In the genomic region with DNA sequence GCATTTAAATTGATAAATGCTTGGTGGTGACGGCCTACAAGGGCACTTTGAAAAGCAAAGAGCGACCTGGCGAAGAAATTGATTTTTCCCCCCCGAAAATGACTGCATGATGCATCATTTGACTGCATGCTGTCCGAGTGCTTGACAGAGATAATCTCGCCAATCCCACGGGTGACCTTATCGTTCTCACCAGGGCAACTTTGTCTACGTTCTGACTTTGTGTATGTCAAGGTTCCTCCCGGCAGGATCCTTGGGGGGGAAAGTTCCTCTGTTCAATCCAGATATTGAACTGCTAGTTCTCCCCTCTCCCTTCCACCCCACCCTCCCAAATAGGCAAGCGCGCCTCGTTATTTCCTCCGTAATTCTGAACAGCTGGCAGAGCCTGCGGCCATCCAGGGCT, we compare ENCODE assay signal across 20 mouse cellular contexts.
DNase-seq lines count a peak whose midpoint lies in the region; ATAC-seq and TF ChIP-seq lines count a peak whose summit lies in the region.
"Had no signal": no experiment of that assay in that cellular context is flagged by ENCODE, and none has a peak within 500 bp of the region (broad histone marks: within the 10 kb centered on the region; RNA-seq: fewer than 3 reads in every experiment).

No protein-coding gene starts in this region.

- H3K4me1 ChIP-seq in hindbrain, embryonic 15.5 days (replicated peaks): peaks cover 60% of the 10 kb centered on the region
- peaks cover 41% of the 10 kb centered on the region for H3K4me1 ChIP-seq in hindbrain, embryonic 10.5 days (replicated peaks)
- H3K4me1 ChIP-seq in stomach, embryonic 14.5 days (ENCODE audit: control insufficient read depth, insufficient read depth, low read length): no peaks in the 10 kb centered on the region
- no peaks in the 10 kb centered on the region for H3K4me1 ChIP-seq in stomach, postnatal 0 days (replicated peaks; ENCODE audit: control insufficient read depth, insufficient read depth)
- H3K4me1 ChIP-seq in liver, embryonic 11.5 days (replicated peaks; ENCODE audit: control insufficient read depth, insufficient read depth, low read length): peaks cover 19% of the 10 kb centered on the region
- H3K4me1 ChIP-seq in stomach, embryonic 15.5 days: no peaks in the 10 kb centered on the region
- peaks cover 19% of the 10 kb centered on the region for H3K4me1 ChIP-seq in forebrain, postnatal 0 days (ENCODE audit: insufficient read depth)

- TF ChIP-seq EP300 in stomach, postnatal 0 days (optimal IDR thresholded peaks at IDR 0.05): no peak

- DNase-seq in hindbrain, embryonic 10.5 days (ENCODE audit: low spot score): no peak
- no peak for DNase-seq in stomach, postnatal 0 days (ENCODE audit: low spot score)
- no peak for DNase-seq in liver, embryonic 11.5 days (ENCODE audit: low spot score)
- no peak for DNase-seq in left cerebral cortex, adult 11 months (ENCODE audit: low spot score)
- DNase-seq in forebrain, postnatal 0 days: no peak
- DNase-seq: adrenal gland, postnatal 14 days; cerebellum, adult 8-10 months; gastrocnemius, postnatal 36 days; kidney, adult 18-20 months; kidney, postnatal 14 days; lung, embryonic 14.5 days; lung, postnatal 4 days; thymus, adult 18-20 months had no signal

- no peak overlapping the region for H3K4me3 ChIP-seq in hindbrain, embryonic 15.5 days
- H3K4me3 ChIP-seq in hindbrain, embryonic 10.5 days: no peak overlapping the region
- H3K4me3 ChIP-seq in stomach, embryonic 14.5 days (ENCODE audit: low read depth, low read length): no peak overlapping the region
- no peak overlapping the region for H3K4me3 ChIP-seq in stomach, postnatal 0 days (ENCODE audit: low read depth, low read length)
- H3K4me3 ChIP-seq in liver, embryonic 11.5 days (ENCODE audit: low read depth, low read length): no peak overlapping the region
- no peak overlapping the region for H3K4me3 ChIP-seq in stomach, embryonic 15.5 days (replicated peaks)
- H3K4me3 ChIP-seq in forebrain, postnatal 0 days (ENCODE audit: low read depth, low read length): no peak overlapping the region
- H3K4me3 ChIP-seq: forebrain, embryonic 13.5 days; left cerebral cortex, adult 2 months; neural tube, embryonic 12.5 days had no signal

- peak; percentile 19; the same call in 1 of the 2 replicates for ATAC-seq in hindbrain, embryonic 15.5 days (ENCODE audit: low FRiP score, low read depth)
- ATAC-seq in stomach, embryonic 14.5 days (ENCODE audit: insufficient number of reproducible peaks, insufficient read depth, low FRiP score, low read depth): peak; percentile 23; the same call in 1 of the 2 replicates
- ATAC-seq in stomach, postnatal 0 days (ENCODE audit: low FRiP score, low TSS enrichment): no peak
- ATAC-seq in liver, embryonic 11.5 days (replicated peaks; ENCODE audit: low FRiP score): peak; percentile 88
- ATAC-seq in stomach, embryonic 15.5 days (ENCODE audit: insufficient read depth, low FRiP score, low read depth): peak; percentile 84; the same call in 1 of the 2 replicates
- ATAC-seq in forebrain, postnatal 0 days: no peak
- ATAC-seq: forebrain, embryonic 13.5 days had no signal

- H3K27me3 ChIP-seq in hindbrain, embryonic 15.5 days: no peaks in the 10 kb centered on the region
- H3K27me3 ChIP-seq in hindbrain, embryonic 10.5 days (ENCODE audit: insufficient read depth, poor library complexity, severe bottlenecking): no peaks in the 10 kb centered on the region
- H3K27me3 ChIP-seq in stomach, embryonic 14.5 days (ENCODE audit: control insufficient read depth, insufficient read depth, low read length): no peaks in the 10 kb centered on the region
- no peaks in the 10 kb centered on the region for H3K27me3 ChIP-seq in stomach, postnatal 0 days (ENCODE audit: control insufficient read depth, insufficient read depth, low read length)
- no peaks in the 10 kb centered on the region for H3K27me3 ChIP-seq in liver, embryonic 11.5 days (replicated peaks; ENCODE audit: control insufficient read depth, insufficient read depth, low read length)
- no peaks in the 10 kb centered on the region for H3K27me3 ChIP-seq in stomach, embryonic 15.5 days (replicated peaks)
- no peaks in the 10 kb centered on the region for H3K27me3 ChIP-seq in forebrain, postnatal 0 days (ENCODE audit: insufficient read depth, low read length)
- H3K27me3 ChIP-seq: forebrain, embryonic 13.5 days; neural tube, embryonic 12.5 days had no signal

- no peaks in the 10 kb centered on the region for H3K36me3 ChIP-seq in hindbrain, embryonic 15.5 days
- no peaks in the 10 kb centered on the region for H3K36me3 ChIP-seq in hindbrain, embryonic 10.5 days
- H3K36me3 ChIP-seq in stomach, embryonic 14.5 days (ENCODE audit: control insufficient read depth, insufficient read depth, low read length): no peaks in the 10 kb centered on the region
- H3K36me3 ChIP-seq in stomach, postnatal 0 days (ENCODE audit: control insufficient read depth, insufficient read depth, low read length): no peaks in the 10 kb centered on the region
- no peaks in the 10 kb centered on the region for H3K36me3 ChIP-seq in liver, embryonic 11.5 days (ENCODE audit: control insufficient read depth, insufficient read depth, low read length)
- H3K36me3 ChIP-seq in stomach, embryonic 15.5 days: no peaks in the 10 kb centered on the region
- H3K36me3 ChIP-seq in forebrain, postnatal 0 days (ENCODE audit: insufficient read depth): no peaks in the 10 kb centered on the region
- H3K36me3 ChIP-seq: neural tube, embryonic 12.5 days had no signal

- no peak overlapping the region for H3K9ac ChIP-seq in hindbrain, embryonic 15.5 days
- no peak overlapping the region for H3K9ac ChIP-seq in stomach, embryonic 14.5 days (replicated peaks; ENCODE audit: low read depth, low read length)
- no peak overlapping the region for H3K9ac ChIP-seq in stomach, postnatal 0 days (ENCODE audit: low read length)
- no peak overlapping the region for H3K9ac ChIP-seq in liver, embryonic 11.5 days (ENCODE audit: low read depth, low read length)
- H3K9ac ChIP-seq in stomach, embryonic 15.5 days: no peak overlapping the region
- H3K9ac ChIP-seq in forebrain, postnatal 0 days: no peak overlapping the region
- H3K9ac ChIP-seq: forebrain, embryonic 13.5 days; hindbrain, embryonic 14.5 days; lung, embryonic 14.5 days; neural tube, embryonic 12.5 days had no signal

- no peaks in the 10 kb centered on the region for H3K9me3 ChIP-seq in hindbrain, embryonic 15.5 days
- no peaks in the 10 kb centered on the region for H3K9me3 ChIP-seq in hindbrain, embryonic 10.5 days
- H3K9me3 ChIP-seq in stomach, embryonic 14.5 days (ENCODE audit: control insufficient read depth, low read depth, low read length): no peaks in the 10 kb centered on the region
- H3K9me3 ChIP-seq in stomach, postnatal 0 days (ENCODE audit: control insufficient read depth, low read length): no peaks in the 10 kb centered on the region
- no peaks in the 10 kb centered on the region for H3K9me3 ChIP-seq in liver, embryonic 11.5 days (ENCODE audit: control insufficient read depth, low read length)
- H3K9me3 ChIP-seq in stomach, embryonic 15.5 days: no peaks in the 10 kb centered on the region
- H3K9me3 ChIP-seq in forebrain, postnatal 0 days (ENCODE audit: low read length): no peaks in the 10 kb centered on the region
- H3K9me3 ChIP-seq: forebrain, embryonic 13.5 days; neural tube, embryonic 12.5 days had no signal

- no peak overlapping the region for H3K27ac ChIP-seq in hindbrain, embryonic 15.5 days (replicated peaks)
- H3K27ac ChIP-seq in hindbrain, embryonic 10.5 days: no peak overlapping the region
- no peak overlapping the region for H3K27ac ChIP-seq in stomach, embryonic 14.5 days (ENCODE audit: low read length)
- no peak overlapping the region for H3K27ac ChIP-seq in stomach, postnatal 0 days (replicated peaks)
- peak overlapping the region; percentile 57 for H3K27ac ChIP-seq in liver, embryonic 11.5 days (ENCODE audit: low read depth, low read length)
- H3K27ac ChIP-seq in stomach, embryonic 15.5 days: no peak overlapping the region
- no peak overlapping the region for H3K27ac ChIP-seq in forebrain, postnatal 0 days (ENCODE audit: low read depth, low read length)
- H3K27ac ChIP-seq: forebrain, embryonic 13.5 days; left cerebral cortex, adult 2 months; neural tube, embryonic 12.5 days had no signal

- no peak overlapping the region for H3K4me2 ChIP-seq in hindbrain, embryonic 15.5 days
- no peak overlapping the region for H3K4me2 ChIP-seq in stomach, embryonic 14.5 days (replicated peaks; ENCODE audit: low read depth, low read length)
- no peak overlapping the region for H3K4me2 ChIP-seq in stomach, postnatal 0 days (replicated peaks; ENCODE audit: low read depth)
- peak overlapping the region; percentile 9 for H3K4me2 ChIP-seq in liver, embryonic 11.5 days
- H3K4me2 ChIP-seq in stomach, embryonic 15.5 days: no peak overlapping the region
- H3K4me2 ChIP-seq in forebrain, postnatal 0 days (ENCODE audit: low read depth): no peak overlapping the region
- H3K4me2 ChIP-seq: forebrain, embryonic 13.5 days; hindbrain, embryonic 14.5 days; lung, embryonic 14.5 days; neural tube, embryonic 12.5 days had no signal

- no peak for TF ChIP-seq CTCF in stomach, postnatal 0 days (IDR thresholded peaks at IDR 0.05; ENCODE audit: low read depth)
- TF ChIP-seq CTCF in forebrain, postnatal 0 days (IDR thresholded peaks at IDR 0.05; ENCODE audit: low read depth): no peak

- WGBS in hindbrain, embryonic 15.5 days: 59% methylated on average over 15 of the region's 15 CpGs
- 83% methylated on average over 15 of the region's 15 CpGs for WGBS in hindbrain, embryonic 10.5 days
- WGBS in stomach, embryonic 14.5 days: 73% methylated on average over 15 of the region's 15 CpGs
- WGBS in stomach, postnatal 0 days: 76% methylated on average over 15 of the region's 15 CpGs
- 51% methylated on average over 15 of the region's 15 CpGs for WGBS in liver, embryonic 11.5 days
- 80% methylated on average over 15 of the region's 15 CpGs for WGBS in stomach, embryonic 15.5 days
- 82% methylated on average over 15 of the region's 15 CpGs for WGBS in forebrain, postnatal 0 days

Comparison
In these comparisons a context has a peak if more than half of its experiments do, and no peak if none do; other contexts are left out.
1. ATAC-seq: peak in hindbrain, embryonic 15.5 days (single experiment), stomach, embryonic 14.5 days (single experiment), liver, embryonic 11.5 days (single experiment) and stomach, embryonic 15.5 days (single experiment); none in stomach, postnatal 0 days (single experiment) and forebrain, postnatal 0 days (single experiment).